Mouse (Mus musculus): Measurements from ENCODE around the gene Zfp503.

Zfp503 gene

DNA sequence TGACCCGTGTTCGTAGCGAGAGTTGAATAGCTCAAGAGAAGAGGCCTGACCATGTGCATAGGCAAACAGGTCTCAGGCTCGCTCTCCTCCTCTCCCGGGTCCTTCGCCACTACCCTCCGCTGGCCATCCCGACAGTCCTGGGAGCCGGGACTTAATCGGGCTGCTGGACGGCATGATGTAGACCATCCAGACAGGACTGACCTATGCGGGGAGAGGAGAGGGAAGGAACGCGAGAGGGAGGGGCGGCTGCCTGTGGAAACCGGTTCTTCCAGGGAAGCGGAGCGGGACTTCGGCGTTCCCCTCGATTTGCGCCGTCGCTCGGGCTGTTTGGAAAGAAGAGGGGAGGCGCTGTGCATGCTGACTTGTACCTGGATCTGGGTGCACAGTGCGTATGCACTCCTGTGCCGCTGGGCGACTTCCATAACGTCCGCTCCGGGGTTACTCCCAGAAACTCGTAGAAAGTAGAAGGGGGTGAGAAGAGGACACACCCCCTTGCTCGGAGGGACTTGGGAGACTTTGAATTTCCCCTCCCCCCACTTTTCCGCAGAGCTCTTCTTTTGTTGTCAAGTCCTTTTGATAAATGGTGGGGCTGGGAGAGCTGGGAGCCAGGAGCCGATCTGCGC, at the start of gene Zfp503:
Zfp503 (minus strand) TSS at position 311 of the 623 bp plus-strand sequence.
- CTCF ChIA-PET: no interaction called here

GRCm38 (mm10) chr14:22037498-22038131, 48.2 kb upstream of the Zfp503 start:
- CTCF ChIA-PET: no interaction called here

- CTCF ChIA-PET: no interaction called here
Observed at GRCm38 (mm10) chr14:22036802-22037497, 47.5 kb upstream of the Zfp503 start.

DNA sequence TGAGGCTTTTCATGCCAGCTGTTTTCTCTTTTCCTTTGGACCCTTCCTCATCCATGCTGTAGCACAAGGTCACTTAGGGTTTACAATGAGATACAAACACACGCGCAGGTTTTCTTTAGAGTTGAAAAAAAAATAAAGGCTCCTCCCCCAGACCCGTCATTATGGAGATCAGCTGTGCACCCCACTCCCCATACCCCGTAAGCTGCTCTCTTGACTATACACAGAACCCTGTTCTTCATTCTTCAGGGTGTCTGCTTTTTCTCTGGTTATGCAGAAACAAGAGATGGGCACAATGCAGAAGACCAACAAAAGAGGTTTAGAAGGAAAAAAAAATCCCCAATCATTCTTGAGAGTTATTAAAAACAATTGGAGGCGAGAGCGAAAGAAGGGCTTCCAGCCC, 46.9 kb upstream of the Zfp503 start:
- CTCF ChIA-PET: no interaction called here

DNA sequence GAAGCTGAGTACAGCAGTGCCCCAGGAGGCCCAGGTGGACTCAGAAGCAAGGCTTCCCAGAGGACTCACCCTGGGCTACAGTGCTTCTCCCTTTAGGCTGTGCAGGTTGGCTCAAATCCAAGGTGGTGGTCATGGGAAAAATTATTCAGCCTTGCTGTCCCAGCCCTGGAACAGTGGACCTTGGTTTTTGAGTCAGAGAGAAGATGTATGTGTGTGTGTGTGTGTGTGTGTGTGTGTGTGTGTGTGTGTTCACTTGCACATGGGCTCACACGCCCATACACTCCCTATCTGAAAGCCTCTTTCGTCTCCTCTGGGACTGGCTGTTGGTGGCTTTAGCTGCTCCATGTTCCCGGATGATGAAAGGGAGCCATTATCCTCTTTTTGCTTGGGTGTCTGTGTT, 46.5 kb upstream of the Zfp503 start:
- CTCF ChIA-PET: no interaction called here

- CTCF ChIA-PET: no interaction called here
Observed at GRCm38 (mm10) chr14:22023533-22023932, 34.1 kb upstream of the Zfp503 start.

DNA sequence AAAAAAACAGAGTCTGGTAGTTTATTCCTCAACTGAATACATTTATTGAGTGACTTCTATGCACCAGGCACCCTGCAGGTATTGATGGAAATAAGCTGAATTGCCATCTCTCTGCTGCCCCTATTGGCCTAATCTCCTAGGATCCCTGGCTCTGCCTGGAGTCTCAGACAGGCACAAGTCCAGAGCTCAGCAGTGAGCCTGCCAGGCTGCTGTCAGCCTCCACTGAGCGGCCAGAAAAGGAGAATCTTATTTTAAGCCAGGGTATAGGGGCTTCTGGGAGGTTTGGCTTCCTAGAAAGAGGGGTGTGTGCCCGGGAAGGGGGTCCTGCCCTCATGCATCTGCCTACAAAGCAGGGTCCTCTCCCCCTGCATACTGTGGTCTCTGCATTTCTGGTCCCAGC, 31.5 kb upstream of the Zfp503 start:
- CTCF ChIA-PET: interaction anchor here (0.7 kb wide), 1 partner anchor 308 kb away, joined by 4 read pairs; no protein-coding TSS in a partner anchor

- CTCF ChIA-PET: interaction anchor here (0.7 kb wide), 1 partner anchor 309 kb away, joined by 4 read pairs; no protein-coding TSS in a partner anchor
Observed at GRCm38 (mm10) chr14:22019949-22020845, 30.8 kb upstream of the Zfp503 start.

- CTCF ChIA-PET: no interaction called here
Observed at GRCm38 (mm10) chr14:22019252-22019948, 30.0 kb upstream of the Zfp503 start, which contains the start of gene Lrmda. TSS of gene Lrmda (plus strand) at chr14:22019712.

DNA sequence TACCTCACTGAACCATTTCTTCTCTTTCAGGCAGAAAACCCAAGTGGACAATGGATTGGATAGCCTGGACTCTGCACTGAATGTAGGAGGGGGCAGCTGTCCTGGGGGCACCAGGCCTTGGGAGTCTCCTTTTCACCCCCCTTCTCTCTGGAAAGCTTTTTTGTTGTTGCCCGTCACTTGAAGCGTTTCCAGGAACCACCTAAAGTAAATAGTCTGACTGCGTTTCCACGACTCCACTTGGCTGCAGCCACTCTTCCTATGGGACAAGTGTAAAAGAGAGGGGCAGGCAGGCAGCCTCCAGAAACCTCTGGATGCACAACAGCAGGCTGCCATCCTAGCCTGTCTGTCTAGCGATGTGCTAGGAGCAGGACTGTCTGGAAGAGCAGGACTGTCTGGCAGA, 27.6 kb upstream of the Zfp503 start:
- CTCF ChIA-PET: no interaction called here

- CTCF ChIA-PET: no interaction called here
Observed at GRCm38 (mm10) chr14:22014781-22015180, 25.4 kb upstream of the Zfp503 start.

- CTCF ChIA-PET: no interaction called here
Observed at GRCm38 (mm10) chr14:22014315-22014714, 24.9 kb upstream of the Zfp503 start.

DNA sequence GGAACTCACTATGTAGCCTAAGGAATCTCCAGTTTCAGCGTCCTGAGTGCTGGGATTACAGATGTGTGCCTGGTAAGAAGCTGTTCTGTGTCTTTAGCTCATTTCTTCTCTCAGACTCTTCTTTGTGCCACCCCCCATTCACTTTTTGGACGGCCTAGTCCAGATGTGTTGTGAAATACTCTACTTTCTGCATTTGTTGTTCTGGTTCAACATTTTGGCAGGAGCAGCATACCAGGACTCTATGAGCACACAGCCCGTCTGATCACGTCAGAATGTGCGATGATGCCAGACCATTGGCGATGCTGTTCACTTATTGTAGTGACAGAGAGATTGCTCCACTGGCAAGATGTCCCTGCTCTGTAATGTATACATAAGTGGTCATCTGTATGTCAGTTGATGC, 17.6 kb upstream of the Zfp503 start:
- CTCF ChIA-PET: no interaction called here

- CTCF ChIA-PET: no interaction called here
Observed at GRCm38 (mm10) chr14:22004943-22005342, 15.5 kb upstream of the Zfp503 start.

DNA sequence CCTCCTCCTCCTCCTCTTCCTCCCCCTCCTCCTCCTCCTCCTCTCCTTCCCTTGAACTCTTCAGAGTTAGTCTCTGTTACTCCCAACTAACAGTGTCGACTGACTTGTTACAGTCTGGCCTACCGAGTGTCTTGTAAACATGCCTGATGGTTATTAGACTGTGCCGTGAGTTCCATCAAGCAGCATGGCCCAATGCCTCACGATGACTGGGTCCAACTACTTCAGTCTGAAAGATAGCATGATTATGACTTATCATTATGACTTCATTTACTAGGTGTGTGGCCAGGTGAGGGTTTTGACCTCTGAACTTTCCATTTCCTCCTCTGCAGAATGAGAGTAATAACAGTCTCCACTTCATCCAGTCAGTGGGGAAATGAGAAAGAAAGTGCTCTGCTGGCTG, 14.2 kb upstream of the Zfp503 start:
- CTCF ChIA-PET: no interaction called here

DNA sequence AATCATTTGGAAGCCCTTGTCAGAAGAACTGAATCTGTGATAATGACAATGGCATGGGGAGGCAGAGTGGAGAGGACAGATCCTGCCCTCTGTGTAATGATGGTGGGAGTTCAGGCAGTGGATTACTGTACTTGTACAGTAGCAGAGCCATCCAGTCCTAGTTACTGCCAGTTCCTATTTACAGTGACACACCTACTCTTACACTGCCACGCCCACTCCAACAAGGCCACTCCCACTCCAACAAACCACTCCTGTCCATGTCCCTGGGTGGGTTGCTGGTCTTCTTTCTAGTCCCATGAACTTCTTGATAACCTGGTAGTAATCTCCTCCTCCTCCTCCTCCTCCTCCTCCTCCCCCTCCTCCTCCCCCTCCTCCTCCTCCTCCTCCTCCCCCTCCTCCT, 13.8 kb upstream of the Zfp503 start:
- CTCF ChIA-PET: no interaction called here

GRCm38 (mm10) chr14:21999588-21999987, 10.2 kb upstream of the Zfp503 start:
- CTCF ChIA-PET: no interaction called here

DNA sequence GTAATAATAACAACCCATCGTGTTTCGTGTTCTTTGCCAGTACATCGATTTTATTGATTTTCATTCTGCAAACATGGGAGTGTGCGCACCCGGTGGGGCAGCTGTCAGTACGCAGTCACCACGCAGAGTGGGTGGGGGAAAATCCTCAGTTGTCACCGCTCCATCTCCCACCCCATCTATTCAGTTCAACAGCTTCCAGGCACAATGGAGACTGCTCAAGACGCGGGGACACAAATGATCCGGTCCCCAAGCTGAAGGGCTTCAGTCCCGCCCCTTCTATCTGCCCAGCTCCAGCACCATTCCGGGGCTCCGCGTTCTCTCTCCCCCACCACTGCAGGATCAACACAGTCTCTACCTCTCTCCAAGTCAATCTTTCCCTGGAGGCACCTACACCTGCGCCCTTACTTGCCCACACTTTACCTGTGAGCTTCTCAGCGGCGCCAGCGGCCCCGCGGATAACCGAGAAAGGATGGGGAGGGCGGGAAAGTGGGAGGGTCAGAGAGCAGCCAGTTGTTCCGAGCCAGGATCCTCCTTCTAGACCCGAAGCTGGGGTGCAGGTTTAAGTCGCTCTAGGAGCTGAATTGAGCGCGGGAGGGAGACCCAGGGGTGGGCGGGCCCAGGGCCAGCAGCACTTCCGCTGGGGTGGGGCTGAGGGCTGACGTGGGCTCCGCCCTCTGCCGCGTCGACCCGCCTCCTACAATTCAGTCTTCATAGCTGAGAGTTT, 5.8 kb upstream of the Zfp503 start:
- CTCF ChIA-PET: no interaction called here

DNA sequence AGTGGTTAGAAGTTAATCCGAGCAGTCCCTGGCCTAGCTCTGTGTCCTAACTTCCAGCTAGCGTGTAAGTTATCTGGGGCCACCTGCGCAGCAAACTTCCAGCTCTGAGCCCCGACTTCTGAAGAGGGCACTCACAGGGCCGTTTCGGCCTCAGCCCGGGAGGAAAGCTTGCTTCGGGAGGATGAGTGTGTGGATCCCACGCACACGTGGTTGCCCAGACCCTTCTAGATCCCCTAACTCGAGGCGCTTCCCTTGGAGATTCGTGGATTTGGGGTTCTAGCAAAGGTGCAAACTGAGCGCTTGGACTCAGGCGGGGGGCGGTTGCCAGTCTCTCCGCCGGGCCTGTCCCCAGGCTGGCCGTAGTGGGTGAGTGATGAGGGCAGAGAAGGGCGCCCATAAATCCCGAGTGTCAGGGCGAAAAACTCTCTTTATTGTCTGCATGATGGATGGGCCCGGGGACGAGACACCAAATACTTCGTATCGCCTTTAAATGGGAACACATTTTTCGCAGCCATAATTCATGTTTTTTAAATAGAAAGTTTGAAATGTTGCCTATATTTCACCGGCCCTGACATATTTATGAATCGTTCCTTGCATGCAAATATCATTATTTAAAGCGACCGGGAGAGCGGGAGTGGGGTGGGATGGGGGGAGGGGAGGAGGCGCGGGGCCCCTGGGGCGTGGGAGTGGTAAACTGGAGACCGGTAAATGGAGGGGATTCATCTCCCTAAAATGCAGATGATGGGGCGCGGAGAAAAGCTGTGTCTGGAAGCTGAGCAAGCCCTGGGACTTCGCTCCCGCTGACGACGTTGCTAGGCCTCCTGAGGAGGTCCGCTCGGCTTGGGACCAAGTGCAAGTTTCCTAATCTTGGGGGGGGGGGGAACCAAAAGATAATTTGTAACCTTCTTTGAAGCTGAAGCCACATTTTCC, 4.9 kb upstream of the Zfp503 start:
- CTCF ChIA-PET: no interaction called here

Measured in spleen, embryonic (tissue).